Mouse (Mus musculus) embryonic fibroblast, embryonic 13.5 days (primary cell): Measurements from ENCODE around the gene Col25a1.

Experiments used
- CTCF ChIP-seq: IDR thresholded peaks from 2 replicates; pipeline ENCODE4 v1.5.1; 2011; ENCODE audit warnings: mild to moderate bottlenecking, control low read depth, low read length, moderate library complexity, borderline replicate concordance; ENCODE audit not compliant: insufficient read depth
- POLR2A ChIP-seq: IDR thresholded peaks from 2 replicates; pipeline ENCODE4 v1.6.1; 2011; ENCODE audit warnings: low read depth, mild to moderate bottlenecking, control low read depth, low read length, moderate library complexity

- TF ChIP-seq POLR2A (no peak), CTCF (no peak)
Observed at GRCm38 (mm10) chr3:130574652-130575051, 443.4 kb downstream of the Col25a1 start.
